Mouse (Mus musculus): ENCODE data around the gene Mark4.

Gene Mark4

GRCm38 (mm10) chr7:19458591-19459111, at the start of gene Mark4:
TSS of gene Mark4 (minus strand) at chr7:19458821.
- peak; percentile 60 for DNase-seq (ENCODE audit: low read depth)

DNA sequence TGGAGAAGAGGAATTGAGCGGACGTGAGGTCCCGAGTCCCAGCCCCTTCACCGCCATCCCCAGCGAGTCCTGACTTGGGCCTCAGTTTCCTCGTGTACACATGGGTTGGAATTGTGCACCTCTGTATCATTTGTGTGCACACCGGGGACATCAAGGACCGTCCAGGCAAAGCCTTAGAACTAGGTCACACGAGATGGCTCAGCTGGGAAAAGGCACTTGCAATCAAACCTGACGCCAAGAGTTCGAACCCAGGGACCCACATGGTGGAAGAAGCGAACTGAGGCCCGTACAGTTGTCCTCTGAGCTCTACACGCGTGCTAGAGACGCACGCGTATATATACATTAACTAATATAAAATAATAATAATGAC, 49.0 kb upstream of the Mark4 start:
- no peak for DNase-seq (ENCODE audit: low read depth)

DNA sequence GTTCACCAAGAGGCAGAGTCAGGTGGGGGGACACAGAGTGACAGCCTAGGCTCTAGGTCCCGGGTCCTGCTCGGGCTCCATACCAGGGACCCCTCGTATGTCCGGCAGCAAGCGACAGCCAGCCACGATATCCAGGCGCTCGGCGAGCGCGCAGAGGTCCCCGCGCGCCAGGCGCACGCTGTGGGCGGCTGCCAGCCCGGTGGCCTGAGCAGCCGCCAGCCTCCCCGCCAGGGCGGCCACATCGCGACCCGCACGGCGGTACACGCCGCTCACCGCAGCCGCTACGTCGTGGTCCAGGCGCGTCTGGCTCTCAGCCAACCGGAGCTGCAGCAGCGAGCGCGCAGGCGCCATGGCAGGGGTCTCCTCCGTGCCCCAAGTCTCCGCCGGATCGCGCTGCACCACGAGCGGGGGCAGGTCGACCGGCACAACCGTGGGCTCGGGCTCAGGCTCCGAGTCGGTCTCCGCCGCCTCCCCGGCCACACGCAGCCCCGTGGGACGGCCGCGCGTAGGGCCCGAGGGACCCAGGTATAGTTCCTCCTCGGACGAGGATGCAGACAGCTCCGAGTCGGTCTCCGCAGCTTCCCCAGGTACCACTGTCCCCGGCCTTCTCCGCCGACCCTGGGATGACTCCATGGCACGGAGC, 48.5 kb upstream of the Mark4 start:
- no peak for DNase-seq (ENCODE audit: low read depth)

- no peak for DNase-seq (ENCODE audit: low read depth)
These were observed 47.7 kb upstream of the Mark4 start for GRCm38 (mm10) chr7:19506326-19506725.

GRCm38 (mm10) chr7:19503481-19504068, 45.0 kb upstream of the Mark4 start:
- DNase-seq (ENCODE audit: low read depth) = no peak

DNA sequence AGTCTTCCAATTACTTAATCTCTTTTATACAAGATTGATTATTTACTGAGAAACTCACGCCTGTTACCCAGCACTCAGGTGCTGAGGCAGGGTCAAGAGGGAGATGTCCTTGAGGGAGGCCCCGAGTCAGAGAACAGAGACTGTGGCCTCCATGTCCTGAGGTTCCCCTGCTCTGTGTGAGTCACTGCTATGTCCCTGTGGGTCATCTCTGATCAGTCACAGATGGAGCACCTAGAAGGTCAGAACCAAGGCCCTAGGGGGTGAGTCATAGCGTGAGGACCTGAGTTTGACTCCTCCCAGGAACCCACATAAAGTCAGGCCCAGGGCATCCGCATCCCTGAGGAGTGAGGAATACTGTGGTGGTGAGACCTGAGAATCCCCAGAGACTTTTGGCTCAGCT, 43.0 kb upstream of the Mark4 start:
- DNase-seq (ENCODE audit: low read depth) = no peak

- no peak for DNase-seq (ENCODE audit: low read depth)
These were observed 42.1 kb upstream of the Mark4 start for GRCm38 (mm10) chr7:19500420-19501363.

GRCm38 (mm10) chr7:19498326-19498725, 39.7 kb upstream of the Mark4 start:
- DNase-seq (ENCODE audit: low read depth) = no peak

DNA sequence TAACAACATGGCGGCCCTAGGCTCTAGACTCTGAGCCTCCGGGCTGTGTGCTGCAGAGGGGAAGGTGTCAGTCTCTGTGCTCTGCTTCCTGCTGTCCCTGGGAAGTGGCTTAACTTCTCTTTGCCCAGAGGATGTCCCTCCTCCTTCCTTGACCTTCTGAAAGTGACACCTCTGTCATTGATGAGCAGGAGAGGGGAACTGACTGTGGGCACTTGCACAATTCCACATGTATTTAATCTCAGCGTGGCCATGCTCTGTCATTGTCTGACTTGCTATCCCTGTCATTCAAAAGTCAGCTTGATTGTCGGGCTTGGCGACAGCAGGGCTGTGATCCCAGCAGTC, 37.6 kb upstream of the Mark4 start:
- no peak for DNase-seq (ENCODE audit: low read depth)

DNA sequence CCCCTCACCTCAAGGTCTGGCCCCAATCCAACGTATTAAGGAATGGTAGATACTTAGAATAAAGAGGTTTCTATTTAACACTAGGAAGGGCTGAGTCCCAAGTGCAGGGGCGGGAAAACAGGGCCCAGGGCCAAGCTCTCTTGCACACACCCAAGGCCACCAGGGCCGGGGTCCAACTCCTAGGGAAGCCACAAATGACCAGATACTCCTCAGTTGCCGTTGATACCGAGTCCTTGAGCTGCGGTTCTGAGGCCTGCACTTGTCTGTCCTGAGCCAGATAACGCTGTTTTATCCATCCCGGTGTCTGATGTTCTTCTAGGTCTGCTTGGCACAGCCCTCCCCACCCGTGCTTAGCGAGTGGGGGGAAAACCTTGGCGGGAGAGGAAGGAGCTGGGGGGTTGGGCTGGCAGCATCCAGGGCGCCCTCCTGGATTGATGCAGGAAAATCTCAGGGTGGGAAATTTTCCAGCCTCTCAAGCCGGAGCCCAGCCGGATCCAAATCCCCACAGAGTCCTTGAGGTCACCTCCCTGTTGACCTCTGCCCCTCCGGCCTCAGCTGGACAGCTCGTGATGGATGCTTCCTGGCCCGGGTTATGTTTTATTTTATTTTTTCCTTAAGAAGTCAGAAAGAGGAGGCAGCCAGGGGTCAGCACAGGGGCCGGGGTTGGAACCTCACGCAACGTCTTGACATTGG, 37.0 kb upstream of the Mark4 start:
- no peak for DNase-seq (ENCODE audit: low read depth)

- no peak for DNase-seq (ENCODE audit: low read depth)
These were observed 36.3 kb upstream of the Mark4 start for GRCm38 (mm10) chr7:19494751-19495474.

DNA sequence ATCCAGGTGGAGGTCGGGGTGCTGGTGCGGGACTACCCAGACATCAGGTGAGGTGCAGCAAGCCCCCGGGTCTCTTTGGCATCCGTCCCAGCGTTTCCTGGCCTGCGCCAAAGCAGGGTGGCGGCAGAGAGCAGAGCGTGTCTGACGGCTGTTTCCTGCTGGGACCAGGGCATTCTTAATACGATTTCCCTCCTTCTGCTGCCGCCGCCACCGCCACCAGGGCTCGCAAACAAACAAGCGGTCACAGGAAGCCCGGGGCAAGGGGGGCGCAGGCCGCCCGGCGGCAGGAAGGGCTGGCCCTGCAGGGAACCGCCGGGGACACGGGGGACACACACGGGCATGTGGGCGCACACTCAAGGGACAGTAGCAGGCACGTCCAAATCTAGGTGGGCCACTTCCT, 33.1 kb upstream of the Mark4 start:
- no peak for DNase-seq (ENCODE audit: low read depth)

DNA sequence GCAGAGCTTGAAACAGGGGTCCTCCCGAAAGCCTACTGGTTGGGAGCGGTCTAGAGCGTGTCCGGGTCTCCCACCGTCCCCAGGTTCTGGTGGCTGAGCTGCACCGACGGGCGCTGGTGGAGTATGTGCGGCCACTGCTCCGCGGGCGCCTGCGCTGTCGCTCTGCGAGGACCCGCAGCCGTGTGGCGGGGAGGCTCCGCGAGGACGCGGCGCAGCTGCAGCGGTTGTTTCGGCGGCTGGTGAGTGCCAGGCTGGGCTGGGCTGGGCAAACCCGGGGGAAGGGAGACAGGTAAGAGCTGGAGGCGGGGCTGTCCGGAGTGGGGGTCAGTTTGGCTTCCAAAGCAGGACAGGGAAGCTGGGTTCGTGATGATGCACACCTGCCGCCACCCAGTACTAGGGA, 30.9 kb upstream of the Mark4 start:
- DNase-seq (ENCODE audit: low read depth) = no peak

DNA sequence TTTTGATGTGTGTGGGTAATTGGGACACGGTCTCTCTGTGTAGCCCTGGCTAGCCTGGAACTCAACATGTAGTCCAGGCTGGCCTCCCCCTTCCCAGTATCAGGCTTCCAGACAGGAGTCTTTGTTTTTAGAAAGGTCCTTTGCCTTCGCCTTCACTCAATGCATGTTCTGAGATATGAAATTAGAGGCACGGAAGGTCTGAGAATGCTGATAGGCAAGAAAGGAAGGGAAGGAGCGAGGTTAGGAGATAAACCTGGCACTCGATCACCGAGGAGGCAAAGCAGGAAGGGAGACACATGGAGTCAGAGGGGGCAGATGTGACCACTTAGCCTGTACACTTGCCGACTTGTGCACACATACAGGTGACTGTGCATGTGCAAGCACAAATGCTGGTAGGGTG, 27.9 kb upstream of the Mark4 start:
- DNase-seq (ENCODE audit: low read depth) = no peak

DNA sequence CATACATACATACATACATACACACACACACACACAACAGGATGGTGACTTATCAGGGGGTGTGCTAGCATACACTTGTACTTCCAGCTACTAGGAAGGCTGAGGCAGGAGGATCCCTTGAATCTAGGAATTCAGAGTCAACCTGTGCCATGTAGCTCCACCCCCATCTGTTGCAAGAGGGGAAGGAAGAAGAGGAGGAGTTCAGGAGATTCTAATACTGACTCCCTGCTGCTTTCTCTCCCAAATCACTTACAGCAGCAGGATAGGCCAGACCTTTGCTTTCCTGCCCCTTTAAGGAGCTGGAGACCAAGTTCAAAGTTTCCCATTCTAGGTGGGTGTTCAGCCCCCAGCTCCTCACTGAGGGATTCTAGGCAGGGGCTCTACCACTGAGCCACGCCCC, 26.9 kb upstream of the Mark4 start:
- no peak for DNase-seq (ENCODE audit: low read depth)

DNA sequence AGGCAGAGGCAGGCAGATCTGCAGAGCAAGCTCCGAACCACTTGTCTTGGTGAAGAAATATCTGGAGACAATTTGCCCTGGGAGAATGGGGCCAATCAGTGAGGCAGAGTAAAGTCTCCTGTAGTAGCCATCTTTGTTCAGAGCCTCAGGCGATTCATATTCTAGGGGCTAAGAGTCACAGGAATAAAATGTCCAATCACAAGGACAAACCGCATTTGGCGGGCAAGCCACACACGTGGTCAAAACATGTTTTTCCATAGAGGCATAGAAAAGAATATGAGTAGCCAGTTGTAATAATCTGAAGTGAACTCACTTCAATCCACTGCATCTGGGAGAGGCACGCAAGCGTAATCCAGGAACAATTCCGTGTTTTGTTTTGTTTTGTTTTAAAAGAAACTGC, 24.7 kb upstream of the Mark4 start:
- no peak for DNase-seq (ENCODE audit: low read depth)

DNA sequence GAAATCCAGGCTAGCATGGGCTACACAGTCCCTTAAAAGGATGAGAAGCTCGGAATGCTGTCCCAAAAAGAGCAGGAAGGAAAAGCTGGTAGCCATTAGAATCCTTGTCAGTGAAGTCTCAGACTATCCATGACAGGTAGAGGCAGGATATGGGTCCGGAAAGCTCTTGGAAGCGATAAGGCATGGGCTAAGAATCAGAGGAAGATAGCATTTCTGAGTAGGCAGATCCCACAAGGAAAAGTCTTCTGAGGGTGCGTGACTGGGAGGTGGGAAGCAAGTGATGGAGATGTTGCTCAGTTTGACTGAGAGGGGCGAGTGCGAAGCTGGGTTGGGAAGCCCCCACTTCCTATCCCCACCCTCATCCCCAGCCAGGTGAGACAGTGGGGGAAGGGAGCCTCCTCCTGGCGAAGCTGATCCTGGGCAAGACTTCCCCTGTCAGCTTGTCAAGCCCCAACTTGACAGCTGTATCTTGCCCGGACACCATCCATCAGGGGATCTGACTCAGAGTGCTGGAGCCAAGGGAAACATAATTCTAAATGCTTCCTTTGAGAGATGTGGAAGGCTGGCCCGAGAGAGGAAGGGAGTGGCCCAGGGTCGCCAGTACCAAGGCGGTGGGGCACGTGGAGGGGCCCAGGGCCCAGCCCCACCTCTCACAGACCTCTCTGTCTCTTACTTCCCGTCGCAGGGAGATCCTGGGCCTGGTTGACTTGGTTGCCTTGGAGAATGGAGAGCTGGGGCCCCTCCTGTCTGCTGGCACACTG, 19.2 kb upstream of the Mark4 start:
- no peak for DNase-seq (ENCODE audit: low read depth)

- DNase-seq (ENCODE audit: low read depth) = no peak
These were observed 18.5 kb upstream of the Mark4 start for GRCm38 (mm10) chr7:19477084-19477483.

- DNase-seq (ENCODE audit: low read depth) = no peak
These were observed 15.3 kb upstream of the Mark4 start for GRCm38 (mm10) chr7:19473875-19474443.

DNA sequence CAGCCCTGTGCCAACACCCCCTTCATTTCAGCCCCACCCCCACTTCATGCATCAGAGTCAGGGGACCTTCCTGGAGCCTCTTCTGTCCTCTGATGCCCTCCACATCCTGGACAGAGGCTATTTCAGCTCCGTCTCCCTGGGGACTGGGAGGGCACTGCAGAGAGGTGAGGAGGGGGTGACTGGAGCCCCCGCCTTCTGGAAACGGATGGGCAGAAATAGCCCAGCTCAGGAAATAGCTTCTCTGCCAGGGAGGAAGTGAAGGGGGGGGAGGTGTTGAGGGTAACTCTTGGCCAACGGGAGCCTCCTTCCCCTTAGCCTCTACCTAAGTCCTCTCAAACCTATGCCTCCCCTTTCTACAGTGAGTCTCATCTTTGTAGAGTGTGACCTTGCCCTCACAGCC, 13.8 kb upstream of the Mark4 start:
- no peak for DNase-seq (ENCODE audit: low read depth)

DNA sequence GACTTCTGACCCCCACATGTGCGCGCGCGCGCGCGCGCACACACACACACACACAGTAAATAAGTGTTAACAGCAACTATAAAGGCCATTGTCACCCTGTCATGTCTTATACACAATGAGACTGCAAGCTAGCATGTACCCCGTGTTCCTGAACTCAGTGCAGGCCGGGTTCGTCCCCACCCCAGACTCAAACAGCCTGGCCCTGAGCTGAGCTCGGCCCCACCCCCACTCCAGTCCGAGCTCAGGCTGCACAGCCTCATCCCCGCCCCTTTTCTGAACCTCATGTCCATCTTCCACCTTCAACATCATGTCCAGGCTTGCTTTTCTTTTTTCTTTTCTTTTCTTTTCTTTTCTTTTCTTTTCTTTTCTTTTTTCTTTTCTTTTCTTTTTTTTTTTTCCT, 11.7 kb upstream of the Mark4 start:
- DNase-seq (ENCODE audit: low read depth) = no peak
